Mouse (Mus musculus): ENCODE results near the gene Hebp1. TPM values are rescaled to one million over a fixed set of nuclear protein-coding genes. Genes with fewer than 3 reads are reported as not detected.
A peak's percentile ranks its signal among the peaks of the same experiment; 100 is the strongest.

Gene Hebp1
- polyA plus RNA-seq, 1 experiment = 34.1 TPM

DNA sequence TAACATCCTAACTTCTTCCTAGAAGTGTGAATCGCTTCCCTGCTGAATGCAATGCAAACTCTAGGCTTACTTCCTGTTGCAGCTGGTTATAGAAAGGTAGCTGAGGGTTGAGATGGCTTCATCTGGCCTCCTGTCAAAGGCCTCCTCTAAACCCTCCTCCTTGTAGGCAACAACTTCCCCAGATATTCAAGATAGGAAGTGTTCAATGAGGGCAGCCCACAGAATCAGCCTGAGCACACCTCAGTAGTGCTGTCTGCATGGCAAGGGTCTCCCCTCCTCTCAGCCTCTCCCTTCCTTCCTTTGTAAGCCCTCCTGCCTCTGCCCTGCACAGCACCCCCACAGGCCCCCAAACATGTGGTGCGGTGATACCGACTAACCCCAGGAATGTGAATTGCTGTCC lies 37.9 kb upstream of the Hebp1 start:
- Histone ChIP-seq H3K27me3 (ENCODE audit: control insufficient read depth, insufficient read depth, low read length) (no peaks in the 10 kb centered on the region), H3K4me1 (replicated peaks; ENCODE audit: control insufficient read depth, insufficient read depth, low read length) (peaks cover 20% of the 10 kb centered on the region), H3K27ac (ENCODE audit: control insufficient read depth, insufficient read depth, low read length) (peak overlapping the region; percentile 18; the same call in 1 of the 2 replicates), H3K4me3 (ENCODE audit: control insufficient read depth, insufficient read depth, low read length) (no peak overlapping the region), H3K36me3 (ENCODE audit: control insufficient read depth, insufficient read depth, low read length) (no peaks in the 10 kb centered on the region; the same call in 1 of the 2 replicates)
- 57% methylated on average over 3 of the region's 3 CpGs for WGBS
- TF ChIP-seq POLR2A (IDR thresholded peaks at IDR 0.05; ENCODE audit: control insufficient read depth, extremely low read depth, insufficient read depth, low read length, poor library complexity) (no peak), CTCF (IDR thresholded peaks at IDR 0.05; ENCODE audit: borderline replicate concordance, control insufficient read depth, extremely low read depth, insufficient read depth, low read length, poor library complexity) (no peak)
- DNase-seq = peak; percentile 18

DNA sequence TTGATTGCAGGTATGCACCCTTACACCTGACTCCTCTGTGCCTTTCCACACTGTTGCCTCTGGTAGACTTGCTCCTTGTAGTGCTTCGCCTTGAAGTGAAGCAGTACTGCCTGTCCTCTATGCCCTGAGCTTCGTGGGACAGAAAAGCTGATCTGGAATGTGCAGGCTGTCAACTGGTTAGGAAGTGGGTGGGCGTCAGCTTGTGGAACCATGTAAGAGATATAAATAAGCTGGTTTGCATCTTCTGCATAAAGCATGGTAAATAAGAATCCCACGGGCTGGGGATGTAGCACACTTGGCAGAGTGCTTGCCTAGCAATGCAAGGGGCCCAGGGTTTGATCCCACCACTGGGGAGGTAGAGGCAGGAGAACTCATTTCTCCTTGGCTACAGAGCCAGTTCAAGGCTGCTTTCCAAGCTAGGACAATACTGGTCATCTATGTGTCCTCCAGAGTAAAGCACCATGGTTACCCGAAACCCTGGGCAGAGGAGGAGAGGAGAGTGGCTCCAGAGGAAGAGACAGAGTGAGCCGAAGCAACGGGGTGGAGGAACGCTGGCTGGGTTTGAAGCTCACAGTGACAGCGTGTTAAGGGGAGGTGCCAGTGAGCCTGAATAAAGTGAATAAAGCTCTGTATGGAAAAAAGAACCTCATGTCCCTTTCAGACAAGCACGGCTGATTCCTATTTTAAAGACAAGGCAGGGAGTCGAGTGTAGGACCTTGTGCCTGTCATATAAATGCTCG lies 34.8 kb upstream of the Hebp1 start:
- Histone ChIP-seq H3K27me3 (ENCODE audit: control insufficient read depth, insufficient read depth, low read length) (no peaks in the 10 kb centered on the region), H3K4me3 (ENCODE audit: control insufficient read depth, insufficient read depth, low read length) (no peak overlapping the region), H3K4me1 (replicated peaks; ENCODE audit: control insufficient read depth, insufficient read depth, low read length) (peaks cover 28% of the 10 kb centered on the region), H3K36me3 (ENCODE audit: control insufficient read depth, insufficient read depth, low read length) (no peaks in the 10 kb centered on the region; the same call in 1 of the 2 replicates), H3K27ac (ENCODE audit: control insufficient read depth, insufficient read depth, low read length) (no peak overlapping the region)
- 95% methylated on average over 12 of the region's 12 CpGs for WGBS
- no peak for DNase-seq
- TF ChIP-seq POLR2A (IDR thresholded peaks at IDR 0.05; ENCODE audit: control insufficient read depth, extremely low read depth, insufficient read depth, low read length, poor library complexity) (no peak), CTCF (IDR thresholded peaks at IDR 0.05; ENCODE audit: borderline replicate concordance, control insufficient read depth, extremely low read depth, insufficient read depth, low read length, poor library complexity) (no peak)

DNA sequence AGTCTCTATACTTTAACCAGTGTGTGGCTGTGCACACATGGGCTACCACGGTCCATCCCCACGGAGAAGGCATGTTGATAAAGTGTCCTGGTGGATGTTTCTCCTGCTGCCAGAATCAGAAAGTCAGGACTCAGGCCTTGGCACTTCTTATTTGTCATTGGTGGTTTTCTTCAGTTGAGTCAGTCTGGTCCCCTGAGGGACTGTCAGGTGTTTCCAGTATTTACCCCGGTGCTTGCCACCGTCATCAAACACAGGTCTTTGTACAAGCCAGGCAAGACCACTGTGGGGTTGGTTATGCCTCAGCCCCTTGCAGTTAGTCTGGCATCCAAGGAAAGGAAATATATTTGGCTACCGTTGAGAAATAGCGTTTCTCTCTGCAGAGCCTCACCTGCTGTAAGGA lies 32.8 kb upstream of the Hebp1 start:
- Histone ChIP-seq H3K4me1 (replicated peaks; ENCODE audit: control insufficient read depth, insufficient read depth, low read length) (peaks cover 19% of the 10 kb centered on the region), H3K27ac (ENCODE audit: control insufficient read depth, insufficient read depth, low read length) (no peak overlapping the region), H3K27me3 (ENCODE audit: control insufficient read depth, insufficient read depth, low read length) (no peaks in the 10 kb centered on the region), H3K4me3 (ENCODE audit: control insufficient read depth, insufficient read depth, low read length) (no peak overlapping the region), H3K36me3 (ENCODE audit: control insufficient read depth, insufficient read depth, low read length) (peaks cover 9% of the 10 kb centered on the region; the same call in 1 of the 2 replicates)
- no peak for TF ChIP-seq POLR2A (IDR thresholded peaks at IDR 0.05; ENCODE audit: control insufficient read depth, extremely low read depth, insufficient read depth, low read length, poor library complexity)
- no peak for TF ChIP-seq CTCF (IDR thresholded peaks at IDR 0.05; ENCODE audit: borderline replicate concordance, control insufficient read depth, extremely low read depth, insufficient read depth, low read length, poor library complexity)
- DNase-seq = no peak
- 77% methylated on average over 6 of the region's 6 CpGs for WGBS

DNA sequence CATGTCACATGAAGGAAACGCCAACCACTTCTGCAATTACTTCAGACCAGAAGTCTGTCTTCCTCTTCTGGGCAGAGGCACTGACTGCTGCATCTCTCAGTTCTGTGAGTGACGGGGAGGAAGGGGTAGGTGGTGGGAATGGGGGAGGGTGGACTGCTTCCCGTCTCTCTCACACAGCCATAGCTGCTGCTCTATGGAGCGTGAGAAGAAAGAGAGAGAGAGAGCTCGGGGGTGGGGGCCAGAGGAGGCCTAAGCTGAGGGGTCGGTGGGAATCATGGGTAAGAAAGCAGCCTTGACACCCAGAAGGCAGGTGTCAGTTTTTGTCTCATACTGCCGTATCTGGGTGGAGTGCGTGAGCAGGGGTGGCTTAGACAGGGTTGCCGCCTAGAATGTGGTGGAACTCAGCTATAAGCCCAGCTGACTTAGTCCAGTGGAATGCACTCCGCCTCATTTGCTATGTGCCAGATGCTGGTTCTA lies 30.7 kb upstream of the Hebp1 start:
- H3K4me1 ChIP-seq (replicated peaks; ENCODE audit: control insufficient read depth, insufficient read depth, low read length) = peaks cover 15% of the 10 kb centered on the region
- DNase-seq = peak; percentile 31
- WGBS = 20% methylated on average over 10 of the region's 10 CpGs
- no peaks in the 10 kb centered on the region for H3K27me3 ChIP-seq (ENCODE audit: control insufficient read depth, insufficient read depth, low read length)
- TF ChIP-seq POLR2A (IDR thresholded peaks at IDR 0.05; ENCODE audit: control insufficient read depth, extremely low read depth, insufficient read depth, low read length, poor library complexity) (no peak), CTCF (IDR thresholded peaks at IDR 0.05; ENCODE audit: borderline replicate concordance, control insufficient read depth, extremely low read depth, insufficient read depth, low read length, poor library complexity) (no peak)
- peak overlapping the region; percentile 14; the same call in 1 of the 2 replicates for H3K27ac ChIP-seq (ENCODE audit: control insufficient read depth, insufficient read depth, low read length)
- peaks cover 9% of the 10 kb centered on the region; the same call in 1 of the 2 replicates for H3K36me3 ChIP-seq (ENCODE audit: control insufficient read depth, insufficient read depth, low read length)
- no peak overlapping the region for H3K4me3 ChIP-seq (ENCODE audit: control insufficient read depth, insufficient read depth, low read length)

DNA sequence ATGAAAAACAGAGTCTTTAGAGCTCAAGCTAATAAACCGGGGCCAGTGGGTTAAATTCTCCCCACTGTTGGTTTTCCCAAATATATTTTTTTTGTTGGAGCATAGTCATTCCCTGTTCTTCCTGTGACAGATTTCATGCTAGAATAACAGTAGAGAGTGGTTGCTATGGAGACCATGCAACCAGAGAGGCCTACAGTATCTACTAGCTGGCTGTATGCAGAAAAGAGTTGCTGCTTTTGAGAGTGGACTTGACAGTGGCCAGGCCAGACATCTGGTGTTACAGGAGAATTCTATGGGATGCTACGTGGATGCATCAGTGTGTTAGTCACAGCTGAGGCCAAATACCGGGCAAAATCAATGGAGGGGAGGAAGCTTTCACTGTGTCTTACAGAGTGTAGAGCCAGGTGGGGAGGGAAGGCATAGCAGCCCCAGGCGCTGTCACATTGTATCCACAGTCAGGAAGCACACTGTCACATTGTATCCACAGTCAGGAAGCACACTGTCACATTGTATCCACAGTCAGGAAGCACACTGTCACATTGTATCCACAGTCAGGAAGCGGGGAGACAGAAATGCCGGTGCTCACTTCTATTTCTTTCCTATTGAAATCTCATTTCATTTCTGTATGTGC lies 26.1 kb upstream of the Hebp1 start:
- Histone ChIP-seq H3K36me3 (ENCODE audit: control insufficient read depth, insufficient read depth, low read length) (peaks cover 9% of the 10 kb centered on the region; the same call in 1 of the 2 replicates), H3K27ac (ENCODE audit: control insufficient read depth, insufficient read depth, low read length) (no peak overlapping the region), H3K4me3 (ENCODE audit: control insufficient read depth, insufficient read depth, low read length) (no peak overlapping the region), H3K4me1 (replicated peaks; ENCODE audit: control insufficient read depth, insufficient read depth, low read length) (peaks cover 14% of the 10 kb centered on the region), H3K27me3 (ENCODE audit: control insufficient read depth, insufficient read depth, low read length) (no peaks in the 10 kb centered on the region)
- TF ChIP-seq CTCF (IDR thresholded peaks at IDR 0.05; ENCODE audit: borderline replicate concordance, control insufficient read depth, extremely low read depth, insufficient read depth, low read length, poor library complexity) (no peak), POLR2A (IDR thresholded peaks at IDR 0.05; ENCODE audit: control insufficient read depth, extremely low read depth, insufficient read depth, low read length, poor library complexity) (no peak)
- WGBS = 84% methylated on average over 6 of the region's 6 CpGs
- no peak for DNase-seq

DNA sequence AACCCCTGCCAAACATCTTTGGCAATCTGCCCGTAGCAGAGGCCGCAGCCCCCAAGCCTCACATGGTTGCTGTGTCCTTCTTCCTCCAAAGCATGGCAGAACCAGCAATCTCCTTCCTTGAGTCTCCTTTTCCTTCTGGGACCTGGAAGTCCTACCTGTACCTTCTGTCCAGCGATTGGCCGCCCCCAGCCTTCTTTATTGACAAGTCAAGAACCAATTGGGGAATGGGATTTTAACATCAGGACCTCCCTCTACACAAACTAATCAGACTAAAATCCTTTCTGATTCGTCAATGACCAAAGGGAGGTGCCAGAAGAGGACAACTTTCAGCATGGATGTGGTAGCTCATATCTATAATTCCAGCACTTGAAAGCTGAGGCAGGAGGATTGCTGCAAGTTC lies 22.1 kb upstream of the Hebp1 start:
- DNase-seq = no peak
- WGBS = 93% methylated on average over 5 of the region's 5 CpGs
- no peaks in the 10 kb centered on the region for H3K36me3 ChIP-seq (ENCODE audit: control insufficient read depth, insufficient read depth, low read length)
- no peak overlapping the region for H3K4me3 ChIP-seq (ENCODE audit: control insufficient read depth, insufficient read depth, low read length)
- TF ChIP-seq POLR2A (IDR thresholded peaks at IDR 0.05; ENCODE audit: control insufficient read depth, extremely low read depth, insufficient read depth, low read length, poor library complexity) (no peak), CTCF (IDR thresholded peaks at IDR 0.05; ENCODE audit: borderline replicate concordance, control insufficient read depth, extremely low read depth, insufficient read depth, low read length, poor library complexity) (no peak)
- H3K4me1 ChIP-seq (replicated peaks; ENCODE audit: control insufficient read depth, insufficient read depth, low read length) = peaks cover 32% of the 10 kb centered on the region
- no peak overlapping the region for H3K27ac ChIP-seq (ENCODE audit: control insufficient read depth, insufficient read depth, low read length)
- no peaks in the 10 kb centered on the region for H3K27me3 ChIP-seq (ENCODE audit: control insufficient read depth, insufficient read depth, low read length)
